Comparison of ENCODE assay signal across 10 mouse cellular contexts in genomic region chr7:145029622-145030021, GRCm38 (mm10).
DNase-seq lines count a peak whose midpoint lies in the region; ATAC-seq and TF ChIP-seq lines count a peak whose summit lies in the region.
"Had no signal": no experiment of that assay in that cellular context is flagged by ENCODE, and none has a peak within 500 bp of the region (broad histone marks: within the 10 kb centered on the region; RNA-seq: fewer than 3 reads in every experiment).

No protein-coding gene starts in this region.

- TF ChIP-seq CTCF in liver, postnatal 0 days (IDR thresholded peaks at IDR 0.05; ENCODE audit: low read depth), result peak; percentile 33; the same call in 1 of the 2 replicates
- TF ChIP-seq CTCF in lung, embryonic 14.5 days (IDR thresholded peaks at IDR 0.05; ENCODE audit: low read depth), result peak; percentile 33
- TF ChIP-seq CTCF in heart, adult 2 months (IDR thresholded peaks at IDR 0.05), result no peak

- intact Hi-C loops in heart, adult 2 months (cut with DNase I), result loop anchor here (2.0 to 5.0 kb wide), 2 partner anchors 83 to 193 kb away; no protein-coding TSS in a partner anchor

- TF ChIP-seq POLR2A in heart, adult 2 months (IDR thresholded peaks at IDR 0.05; ENCODE audit: insufficient read depth, low read depth, low read length), result no peak

- peaks cover 5% of the 10 kb centered on the region for H3K4me1 ChIP-seq in liver, postnatal 0 days (ENCODE audit: insufficient read depth)
- H3K4me1 ChIP-seq in liver, embryonic 12.5 days, result peaks cover 16% of the 10 kb centered on the region
- H3K4me1 ChIP-seq in embryonic facial prominence, embryonic 10.5 days, result peaks cover 47% of the 10 kb centered on the region
- H3K4me1 ChIP-seq in lung, embryonic 14.5 days (ENCODE audit: insufficient read depth), result peaks cover 18% of the 10 kb centered on the region
- peaks cover 12% of the 10 kb centered on the region for H3K4me1 ChIP-seq in heart, adult 2 months (ENCODE audit: control insufficient read depth, insufficient read depth, low read length)

- H3K27me3 ChIP-seq in liver, postnatal 0 days (ENCODE audit: insufficient read depth, low read length), result no peaks in the 10 kb centered on the region
- H3K27me3 ChIP-seq in liver, embryonic 12.5 days (replicated peaks), result peaks cover 27% of the 10 kb centered on the region
- peaks cover 38% of the 10 kb centered on the region for H3K27me3 ChIP-seq in embryonic facial prominence, embryonic 10.5 days (replicated peaks; ENCODE audit: low read depth, poor library complexity, severe bottlenecking)
- H3K27me3 ChIP-seq in lung, embryonic 14.5 days (ENCODE audit: insufficient read depth, low read length), result no peaks in the 10 kb centered on the region
- no peaks in the 10 kb centered on the region for H3K27me3 ChIP-seq in heart, adult 2 months (ENCODE audit: control insufficient read depth, insufficient read depth, low read length)

- TF ChIP-seq EP300 in liver, postnatal 0 days (IDR thresholded peaks at IDR 0.05; ENCODE audit: low read depth), result no peak
- no peak for TF ChIP-seq EP300 in heart, adult 2 months (IDR thresholded peaks at IDR 0.05; ENCODE audit: insufficient read depth, low read depth, low read length)

- no peak overlapping the region for H3K4me3 ChIP-seq in liver, postnatal 0 days (ENCODE audit: low read depth, low read length)
- no peak overlapping the region for H3K4me3 ChIP-seq in liver, embryonic 12.5 days
- no peak overlapping the region for H3K4me3 ChIP-seq in embryonic facial prominence, embryonic 10.5 days
- H3K4me3 ChIP-seq in lung, embryonic 14.5 days (ENCODE audit: low read depth, low read length), result no peak overlapping the region
- no peak overlapping the region for H3K4me3 ChIP-seq in heart, adult 2 months

- H3K9ac ChIP-seq in liver, postnatal 0 days (replicated peaks), result no peak overlapping the region
- H3K9ac ChIP-seq in liver, embryonic 12.5 days, result no peak overlapping the region
- H3K9ac ChIP-seq in lung, embryonic 14.5 days, result no peak overlapping the region
- no peak overlapping the region for H3K9ac ChIP-seq in heart, adult 2 months (ENCODE audit: low read depth, low read length)

- WGBS in liver, postnatal 0 days (ENCODE audit: insufficient replicate concordance), result 61% methylated on average over 4 of the region's 4 CpGs
- WGBS in liver, embryonic 12.5 days (ENCODE audit: insufficient replicate concordance), result 58% methylated on average over 4 of the region's 4 CpGs
- WGBS in embryonic facial prominence, embryonic 10.5 days, result 80% methylated on average over 4 of the region's 4 CpGs
- WGBS in lung, embryonic 14.5 days, result 85% methylated on average over 4 of the region's 4 CpGs
- 88% methylated on average over 4 of the region's 4 CpGs for WGBS in heart, adult 2 months

- no peaks in the 10 kb centered on the region for H3K36me3 ChIP-seq in liver, postnatal 0 days (replicated peaks; ENCODE audit: insufficient read depth, low read length)
- no peaks in the 10 kb centered on the region for H3K36me3 ChIP-seq in liver, embryonic 12.5 days
- H3K36me3 ChIP-seq in embryonic facial prominence, embryonic 10.5 days (replicated peaks), result no peaks in the 10 kb centered on the region
- no peaks in the 10 kb centered on the region for H3K36me3 ChIP-seq in lung, embryonic 14.5 days (ENCODE audit: insufficient read depth)
- no peaks in the 10 kb centered on the region for H3K36me3 ChIP-seq in heart, adult 2 months (ENCODE audit: control insufficient read depth, insufficient read depth, low read length)

- no peak overlapping the region for H3K27ac ChIP-seq in liver, postnatal 0 days (ENCODE audit: low read depth)
- no peak overlapping the region for H3K27ac ChIP-seq in liver, embryonic 12.5 days
- 0 out of 2 replicates have a peak overlapping the region, but pooled peaks have one; percentile 86 for H3K27ac ChIP-seq in embryonic facial prominence, embryonic 10.5 days (replicated peaks)
- no peak overlapping the region for H3K27ac ChIP-seq in lung, embryonic 14.5 days (ENCODE audit: low read depth)
- H3K27ac ChIP-seq in heart, adult 2 months, result no peak overlapping the region

- no peaks in the 10 kb centered on the region for H3K79me2 ChIP-seq in heart, adult 2 months (replicated peaks; ENCODE audit: control insufficient read depth, insufficient read depth, low read length)

- no peak for DNase-seq in liver, postnatal 0 days
- no peak for DNase-seq in embryonic facial prominence, embryonic 10.5 days (ENCODE audit: low spot score)
- DNase-seq in lung, embryonic 14.5 days, result no peak
- DNase-seq in embryo, embryonic 10 days (ENCODE audit: low spot score), result no peak
- no peak for DNase-seq in heart, adult 2 months
- DNase-seq: cerebellum, adult 9-11 months; heart, adult 11 months; heart, postnatal 10 days had no signal

- no peak for ATAC-seq in liver, postnatal 0 days
- ATAC-seq in liver, embryonic 12.5 days, result no peak
- no peak for ATAC-seq in lung, embryonic 14.5 days (ENCODE audit: insufficient read depth)
- peak; percentile 22; the same call in 1 of the 2 replicates for ATAC-seq in monocyte, adult 5-6 weeks (replicated peaks; ENCODE audit: insufficient number of reproducible peaks, low FRiP score, low TSS enrichment, poor library complexity, severe bottlenecking)

- no peaks in the 10 kb centered on the region for H3K9me3 ChIP-seq in liver, postnatal 0 days (ENCODE audit: low read length)
- no peaks in the 10 kb centered on the region for H3K9me3 ChIP-seq in liver, embryonic 12.5 days (replicated peaks)
- no peaks in the 10 kb centered on the region for H3K9me3 ChIP-seq in embryonic facial prominence, embryonic 10.5 days
- H3K9me3 ChIP-seq in lung, embryonic 14.5 days (ENCODE audit: low read depth, low read length), result no peaks in the 10 kb centered on the region

- no peak overlapping the region for H3K4me2 ChIP-seq in liver, postnatal 0 days (ENCODE audit: low read depth, low read length)
- no peak overlapping the region for H3K4me2 ChIP-seq in liver, embryonic 12.5 days
- no peak overlapping the region for H3K4me2 ChIP-seq in lung, embryonic 14.5 days
